Mouse (Mus musculus) C2C12 (cell line): ENCODE measurements around the gene Rgs19.

Experiments
- CEBPB ChIP-seq: IDR thresholded peaks from one replicate; pipeline ENCODE4 v1.6.1; 2011; ENCODE audit warnings: low read depth, mild to moderate bottlenecking, control low read depth, moderate library complexity
- CTCF ChIP-seq: IDR thresholded peaks from one replicate; pipeline ENCODE4 v1.5.1; 2011; ENCODE audit not compliant: control insufficient read depth, insufficient read depth, insufficient read length
- FOSL1 ChIP-seq: IDR thresholded peaks from one replicate; pipeline ENCODE4 v1.8.0; 2011; ENCODE audit warnings: mild to moderate bottlenecking, low read length; ENCODE audit not compliant: poor library complexity, insufficient read depth, severe bottlenecking
- MAX ChIP-seq: IDR thresholded peaks from one replicate; pipeline ENCODE4 v1.6.1; 2011; ENCODE audit warnings: mild to moderate bottlenecking, control low read depth
- MYOD1 ChIP-seq: IDR thresholded peaks from one replicate; pipeline ENCODE4 v1.6.1; 2011; ENCODE audit warnings: low read depth; ENCODE audit not compliant: control insufficient read depth, insufficient read length
- MYOG ChIP-seq: IDR thresholded peaks from one replicate; pipeline ENCODE4 v1.6.1; 2011; ENCODE audit not compliant: control insufficient read depth, insufficient read length; ENCODE audit errors: extremely low read depth
- USF1 ChIP-seq: IDR thresholded peaks from one replicate; pipeline ENCODE4 v1.6.1; 2011; ENCODE audit warnings: low read depth, mild to moderate bottlenecking, control low read depth, moderate library complexity

DNA sequence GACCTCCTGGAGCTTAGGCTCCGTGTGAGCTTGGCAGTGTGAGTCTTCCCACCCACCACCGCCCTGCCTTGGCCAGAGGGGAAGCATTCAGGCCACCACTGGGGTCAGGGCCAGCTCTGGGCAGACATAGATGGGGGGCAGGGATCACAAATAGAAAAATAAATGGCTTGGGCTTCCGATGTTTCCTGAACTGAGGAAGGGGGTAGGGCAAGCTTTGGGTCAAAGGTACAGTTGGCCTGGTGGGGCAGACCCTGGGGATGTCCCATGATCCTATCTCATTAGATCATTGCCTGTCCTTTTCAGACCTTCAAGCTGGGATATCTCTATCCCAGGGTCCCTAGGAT is 16.1 kb downstream of the Rgs19 start:
- no peak for TF ChIP-seq CTCF
- TF ChIP-seq CEBPB = no peak
- TF ChIP-seq FOSL1 = no peak
- TF ChIP-seq MYOG = no peak
- no peak for TF ChIP-seq MYOD1
- TF ChIP-seq USF1 = no peak
- TF ChIP-seq MAX = no peak
